Mouse (Mus musculus) stomach, postnatal 0 days (tissue): ENCODE measurements around the gene Rhpn2.

Experiments used
- CTCF ChIP-seq: IDR thresholded peaks from 2 replicates; pipeline ENCODE4 v1.5.1; 2016; ENCODE audit warnings: antibody characterized with exemption, low read depth, mild to moderate bottlenecking, moderate library complexity
- EP300 ChIP-seq: optimal IDR thresholded peaks from 2 replicates; pipeline ENCODE3; 2016; ENCODE audit warnings: antibody characterized with exemption

GRCm38 (mm10) chr7:35415801-35416653, 82.1 kb downstream of the Rhpn2 start:
- TF ChIP-seq CTCF (no peak), EP300 (no peak)
